Mouse (Mus musculus): ENCODE measurements around the gene Scnm1.

- TF ChIP-seq CTCF (IDR thresholded peaks at IDR 0.05; ENCODE audit: low read depth, low read length), result no peak
- no peak for TF ChIP-seq EP300 (IDR thresholded peaks at IDR 0.05; ENCODE audit: insufficient read depth, low read depth, low read length)
- no peak for TF ChIP-seq POLR2A (IDR thresholded peaks at IDR 0.05; ENCODE audit: insufficient read depth, low read length)
These were observed 2.5 kb upstream of the Scnm1 start for GRCm38 (mm10) chr3:95136336-95136735.

Measured in ES-Bruce4 (cell line).